ENCODE assay signal across 8 mouse cellular contexts in the genomic region with DNA sequence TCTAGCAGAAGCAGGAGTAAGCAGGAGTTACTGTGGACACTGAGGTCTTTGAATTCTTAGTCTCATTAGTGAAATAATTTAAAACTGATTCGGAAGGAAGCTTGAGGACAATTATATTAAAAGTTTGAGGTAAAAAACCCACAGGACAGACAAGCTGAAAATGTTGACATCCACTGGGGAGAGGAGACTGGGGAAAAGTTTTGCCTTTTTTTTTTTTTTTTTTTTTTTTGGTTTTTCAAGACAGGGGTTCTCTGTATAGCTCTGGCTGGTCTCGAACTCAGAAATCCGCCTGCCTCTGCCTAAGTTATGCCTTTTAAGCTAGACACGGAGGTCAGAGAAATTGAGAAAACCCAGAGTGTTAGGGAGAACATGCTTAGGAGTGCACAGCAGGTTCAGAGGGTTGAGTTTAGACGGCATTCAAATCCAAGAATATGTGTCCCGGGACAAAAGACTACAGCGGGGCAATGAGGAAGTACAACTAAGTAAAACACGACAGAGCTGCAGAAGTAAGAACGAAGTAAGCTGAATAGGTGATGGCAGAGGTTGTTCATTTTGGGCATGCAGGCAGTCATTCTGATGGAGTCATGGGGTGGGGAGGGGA. TPM values are rescaled to one million over a fixed set of nuclear protein-coding genes. Genes with fewer than 3 reads are reported as not detected.
DNase-seq lines count a peak whose midpoint lies in the region; ATAC-seq and TF ChIP-seq lines count a peak whose summit lies in the region.

No protein-coding gene starts in this region.

- no peak for TF ChIP-seq EP300 in ES-Bruce4 (IDR thresholded peaks at IDR 0.05; ENCODE audit: insufficient read depth, low read depth, low read length)

- H3K4me2 ChIP-seq in heart, embryonic 12.5 days: peak overlapping the region; percentile 82

- no peaks in the 10 kb centered on the region for H3K9me3 ChIP-seq in heart, embryonic 12.5 days (replicated peaks)
- H3K9me3 ChIP-seq in ES-Bruce4 (replicated peaks; ENCODE audit: control insufficient read depth, insufficient read depth, low read length, poor library complexity, severe bottlenecking): no peaks in the 10 kb centered on the region
- no peaks in the 10 kb centered on the region for H3K9me3 ChIP-seq in megakaryocyte, embryonic 14.5 days

- ATAC-seq in heart, embryonic 12.5 days (ENCODE audit: insufficient number of reproducible peaks, low FRiP score): no peak
- 0 out of 2 replicates have a peak, but pooled peaks have one; percentile 10 for ATAC-seq in granulocyte monocyte progenitor cell, adult 5-6 weeks (replicated peaks; ENCODE audit: poor library complexity, severe bottlenecking)

- H3K9ac ChIP-seq in heart, embryonic 12.5 days: peak overlapping the region; percentile 68; the same call in 1 of the 2 replicates
- H3K9ac ChIP-seq in ES-Bruce4 (ENCODE audit: low read depth, poor library complexity, severe bottlenecking): peak overlapping the region; percentile 81

- DNase-seq in heart, adult 9 months (ENCODE audit: low spot score in 2 of 2): no peak
- no peak for DNase-seq in right cerebral cortex, adult 2 months (ENCODE audit: low spot score in 2 of 2)
- DNase-seq in layer of hippocampus, postnatal 25 days (ENCODE audit: extremely low spot score in 1 of 2, low spot score in 1 of 2): no peak
- no peak for DNase-seq in urinary bladder, postnatal 36 days (ENCODE audit: low spot score in 2 of 2)

- peaks cover 20% of the 10 kb centered on the region for H3K36me3 ChIP-seq in heart, embryonic 12.5 days
- H3K36me3 ChIP-seq in ES-Bruce4 (ENCODE audit: control insufficient read depth, insufficient read depth, low read length, poor library complexity, severe bottlenecking): peaks cover 9% of the 10 kb centered on the region
- peaks cover 26% of the 10 kb centered on the region for H3K36me3 ChIP-seq in megakaryocyte, embryonic 14.5 days (replicated peaks; ENCODE audit: low read length)

- H3K4me1 ChIP-seq in heart, embryonic 12.5 days (replicated peaks): peaks cover 32% of the 10 kb centered on the region
- peaks cover 6% of the 10 kb centered on the region for H3K4me1 ChIP-seq in ES-Bruce4 (ENCODE audit: control insufficient read depth, insufficient read depth, low read length)
- peaks cover 63% of the 10 kb centered on the region for H3K4me1 ChIP-seq in megakaryocyte, embryonic 14.5 days

- peak overlapping the region; percentile 96 for H3K27ac ChIP-seq in heart, embryonic 12.5 days (ENCODE audit: poor library complexity, severe bottlenecking)
- H3K27ac ChIP-seq in ES-Bruce4 (ENCODE audit: insufficient read depth, low read length): peak overlapping the region; percentile 86

- 90% methylated on average over 9 of the region's 9 CpGs for WGBS in heart, embryonic 12.5 days

- TF ChIP-seq POLR2A in ES-Bruce4 (IDR thresholded peaks at IDR 0.05; ENCODE audit: insufficient read depth, low read length): no peak

- no peak for TF ChIP-seq CTCF in ES-Bruce4 (IDR thresholded peaks at IDR 0.05; ENCODE audit: low read depth, low read length)

- peak overlapping the region; percentile 67 for H3K4me3 ChIP-seq in heart, embryonic 12.5 days
- H3K4me3 ChIP-seq in ES-Bruce4 (ENCODE audit: low read depth, low read length): peak overlapping the region; percentile 87
- peak overlapping the region; percentile 97 for H3K4me3 ChIP-seq in megakaryocyte, embryonic 14.5 days (replicated peaks)

- no peaks in the 10 kb centered on the region for H3K27me3 ChIP-seq in heart, embryonic 12.5 days (replicated peaks)
- no peaks in the 10 kb centered on the region for H3K27me3 ChIP-seq in ES-Bruce4 (ENCODE audit: control insufficient read depth, insufficient read depth, low read length, poor library complexity, severe bottlenecking)
- H3K27me3 ChIP-seq in megakaryocyte, embryonic 14.5 days (replicated peaks): no peaks in the 10 kb centered on the region

RNA-seq across cellular contexts. Expression of a gene that starts 1.0 kb away (rescaled TPM):
- 11.8 and 14.1 TPM in 2 replicates for polyA plus RNA-seq in heart, embryonic 12.5 days (2016; fragmentation: Nextera tagmentation; extraction: Ambion mirVana)
- 14.1 and 16.0 TPM in 2 replicates for polyA plus RNA-seq in ES-Bruce4 (2011; ENCODE audit: insufficient read depth, insufficient read length, low read depth, missing spikeins)
- 11.4 and 12.2 TPM in 2 replicates for total RNA-seq in granulocyte monocyte progenitor cell, adult 5-6 weeks (2014; fragmentation: Nextera tagmentation)
- 2.2 and 4.5 TPM in 2 replicates for total RNA-seq in granulocyte monocyte progenitor cell, adult 5-6 weeks (2017)
- polyA plus RNA-seq in megakaryocyte, embryonic 14.5 days (2012; ENCODE audit: insufficient read depth, low replicate concordance): 2.6 TPM in 1 of 2 replicates, not detected in the other
- 10 to 100 TPM in 1 of 2 experiments, 1 to 10 TPM in 1; 9.2 to 10.1 TPM for total RNA-seq in layer of hippocampus, postnatal 25 days (2021)

RNA-seq across cellular contexts. Expression of a gene that starts 1.2 kb away (rescaled TPM):
- 655 and 695 TPM in 2 replicates for polyA plus RNA-seq in heart, embryonic 12.5 days (2016; fragmentation: Nextera tagmentation; extraction: Ambion mirVana)
- 319 and 354 TPM in 2 replicates for polyA plus RNA-seq in ES-Bruce4 (2011; ENCODE audit: insufficient read depth, insufficient read length, low read depth, missing spikeins)
- 410 and 536 TPM in 2 replicates for total RNA-seq in granulocyte monocyte progenitor cell, adult 5-6 weeks (2014; fragmentation: Nextera tagmentation)
- total RNA-seq in granulocyte monocyte progenitor cell, adult 5-6 weeks (2017): 307 and 413 TPM in 2 replicates
- 21.0 TPM in 1 of 2 replicates, not detected in the other for polyA plus RNA-seq in megakaryocyte, embryonic 14.5 days (2012; ENCODE audit: insufficient read depth, low replicate concordance)
- 100 to 1,000 TPM; 387 to 439 TPM for total RNA-seq in layer of hippocampus, postnatal 25 days (2021)

RNA-seq across cellular contexts. Expression of a gene that starts 48.2 kb away (rescaled TPM):
- 14.3 and 15.0 TPM in 2 replicates for polyA plus RNA-seq in heart, embryonic 12.5 days (2016; fragmentation: Nextera tagmentation; extraction: Ambion mirVana)
- 15.5 and 17.8 TPM in 2 replicates for polyA plus RNA-seq in ES-Bruce4 (2011; ENCODE audit: insufficient read depth, insufficient read length, low read depth, missing spikeins)
- 1.3 TPM in 1 of 2 replicates, not detected in the other for total RNA-seq in granulocyte monocyte progenitor cell, adult 5-6 weeks (2014; fragmentation: Nextera tagmentation)
- total RNA-seq in granulocyte monocyte progenitor cell, adult 5-6 weeks (2017): 0.65 TPM in 1 of 2 replicates, not detected in the other
- 4.5 and 4.6 TPM in 2 replicates for polyA plus RNA-seq in megakaryocyte, embryonic 14.5 days (2012; ENCODE audit: insufficient read depth, low replicate concordance)
- 1 to 10 TPM in 1 of 2 experiments, under 1 TPM in 1; 0.94 to 1.1 TPM for total RNA-seq in layer of hippocampus, postnatal 25 days (2021)

Comparison
In these comparisons a context has a peak if more than half of its experiments do, and no peak if none do; other contexts are left out.
1. RNA of a gene that starts 1.2 kb away (polyA plus RNA-seq): 655 to 695 TPM in heart, embryonic 12.5 days and 319 to 354 TPM in ES-Bruce4; 21.0 TPM in megakaryocyte, embryonic 14.5 days; every median in the first group is over 10 times any median in the second.
2. Peak in every context shown above with its lines, with median percentiles within 50 percentile points of each other: H3K4me3 ChIP-seq.